Mouse (Mus musculus): ENCODE measurements around the gene Cxcl13. TPM values are rescaled to one million over a fixed set of nuclear protein-coding genes. Genes with fewer than 3 reads are reported as not detected.
A peak's percentile ranks its signal among the peaks of the same experiment; 100 is the strongest.

Cxcl13 gene
- polyA plus RNA-seq, 1 experiment from 2014 or later = 8.5 TPM

- no peaks in the 10 kb centered on the region for H3K27me3 ChIP-seq (replicated peaks; ENCODE audit: control insufficient read depth, insufficient read depth, low read length)
- 0 out of 2 replicates have a peak, but pooled peaks cover 6% of the 10 kb centered on the region for H3K4me1 ChIP-seq (ENCODE audit: control insufficient read depth, insufficient read depth, low read length)
- no peak for DNase-seq (ENCODE audit: low spot score)
- H3K36me3 ChIP-seq (ENCODE audit: control insufficient read depth, insufficient read depth, low read length) = no peaks in the 10 kb centered on the region
- no peak overlapping the region for H3K4me2 ChIP-seq (ENCODE audit: low read depth, low read length)
- H3K4me3 ChIP-seq (ENCODE audit: low read depth, low read length) = no peak overlapping the region
- H3K27ac ChIP-seq (replicated peaks; ENCODE audit: low read depth, low read length) = no peak overlapping the region
- no peaks in the 10 kb centered on the region for H3K9me3 ChIP-seq (ENCODE audit: control insufficient read depth, low read length)
- H3K9ac ChIP-seq (ENCODE audit: low read depth, low read length) = no peak overlapping the region
- 67% methylated on average over 11 of the region's 11 CpGs for whole genome bisulfite sequencing
- ATAC-seq (ENCODE audit: low read depth) = no peak
Measured at GRCm38 (mm10) chr5:95938044-95938625, 18.6 kb upstream of the Cxcl13 start.

- H3K4me1 ChIP-seq (ENCODE audit: control insufficient read depth, insufficient read depth, low read length) = 0 out of 2 replicates have a peak, but pooled peaks cover 6% of the 10 kb centered on the region
- no peaks in the 10 kb centered on the region for H3K9me3 ChIP-seq (ENCODE audit: control insufficient read depth, low read length)
- H3K4me2 ChIP-seq (ENCODE audit: low read depth, low read length) = no peak overlapping the region
- H3K27me3 ChIP-seq (replicated peaks; ENCODE audit: control insufficient read depth, insufficient read depth, low read length) = no peaks in the 10 kb centered on the region
- 23% methylated on average over 4 of the region's 4 CpGs for WGBS
- no peak overlapping the region for H3K27ac ChIP-seq (replicated peaks; ENCODE audit: low read depth, low read length)
- DNase-seq (ENCODE audit: low spot score) (peak; percentile 27), ATAC-seq (ENCODE audit: low read depth) (no peak)
- H3K4me3 ChIP-seq (ENCODE audit: low read depth, low read length) = no peak overlapping the region
- no peak overlapping the region for H3K9ac ChIP-seq (ENCODE audit: low read depth, low read length)
- no peaks in the 10 kb centered on the region for H3K36me3 ChIP-seq (ENCODE audit: control insufficient read depth, insufficient read depth, low read length)
Measured at GRCm38 (mm10) chr5:95940682-95941221, 16.0 kb upstream of the Cxcl13 start.

- Histone ChIP-seq H3K36me3 (ENCODE audit: control insufficient read depth, insufficient read depth, low read length) (no peaks in the 10 kb centered on the region), H3K27me3 (replicated peaks; ENCODE audit: control insufficient read depth, insufficient read depth, low read length) (no peaks in the 10 kb centered on the region), H3K4me1 (ENCODE audit: control insufficient read depth, insufficient read depth, low read length) (no peaks in the 10 kb centered on the region), H3K4me2 (ENCODE audit: low read depth, low read length) (no peak overlapping the region), H3K9me3 (ENCODE audit: control insufficient read depth, low read length) (no peaks in the 10 kb centered on the region), H3K9ac (ENCODE audit: low read depth, low read length) (no peak overlapping the region), H3K4me3 (ENCODE audit: low read depth, low read length) (no peak overlapping the region), H3K27ac (replicated peaks; ENCODE audit: low read depth, low read length) (no peak overlapping the region)
- WGBS = 84% methylated on average over 7 of the region's 7 CpGs
- ATAC-seq (ENCODE audit: low read depth) = no peak
- no peak for DNase-seq (ENCODE audit: low spot score)
Measured at GRCm38 (mm10) chr5:95941562-95941961, 15.2 kb upstream of the Cxcl13 start.

- H3K36me3 ChIP-seq (ENCODE audit: control insufficient read depth, insufficient read depth, low read length) = no peaks in the 10 kb centered on the region
- H3K9ac ChIP-seq (ENCODE audit: low read depth, low read length) = no peak overlapping the region
- H3K9me3 ChIP-seq (ENCODE audit: control insufficient read depth, low read length) = no peaks in the 10 kb centered on the region
- WGBS = 32% methylated on average over 3 of the region's 3 CpGs
- no peak overlapping the region for H3K4me3 ChIP-seq (ENCODE audit: low read depth, low read length)
- H3K27me3 ChIP-seq (replicated peaks; ENCODE audit: control insufficient read depth, insufficient read depth, low read length) = no peaks in the 10 kb centered on the region
- no peak overlapping the region for H3K4me2 ChIP-seq (ENCODE audit: low read depth, low read length)
- DNase-seq (ENCODE audit: low spot score) (no peak), ATAC-seq (ENCODE audit: low read depth) (no peak)
- H3K27ac ChIP-seq (replicated peaks; ENCODE audit: low read depth, low read length) = no peak overlapping the region
- H3K4me1 ChIP-seq (ENCODE audit: control insufficient read depth, insufficient read depth, low read length) = no peaks in the 10 kb centered on the region
Measured at GRCm38 (mm10) chr5:95945120-95945519, 11.6 kb upstream of the Cxcl13 start.

GRCm38 (mm10) chr5:95946344-95946743 is 10.4 kb upstream of the Cxcl13 start:
- ATAC-seq (ENCODE audit: low read depth) (no peak), DNase-seq (ENCODE audit: low spot score) (no peak)
- no peaks in the 10 kb centered on the region for H3K9me3 ChIP-seq (ENCODE audit: control insufficient read depth, low read length)
- H3K4me1 ChIP-seq (ENCODE audit: control insufficient read depth, insufficient read depth, low read length) = no peaks in the 10 kb centered on the region
- H3K27ac ChIP-seq (replicated peaks; ENCODE audit: low read depth, low read length) = no peak overlapping the region
- H3K27me3 ChIP-seq (replicated peaks; ENCODE audit: control insufficient read depth, insufficient read depth, low read length) = no peaks in the 10 kb centered on the region
- H3K4me2 ChIP-seq (ENCODE audit: low read depth, low read length) = no peak overlapping the region
- no peak overlapping the region for H3K4me3 ChIP-seq (ENCODE audit: low read depth, low read length)
- no peaks in the 10 kb centered on the region for H3K36me3 ChIP-seq (ENCODE audit: control insufficient read depth, insufficient read depth, low read length)
- no peak overlapping the region for H3K9ac ChIP-seq (ENCODE audit: low read depth, low read length)
- WGBS = 55% methylated on average over 2 of the region's 2 CpGs

GRCm38 (mm10) chr5:95948641-95949040 is 8.1 kb upstream of the Cxcl13 start:
- DNase-seq (ENCODE audit: low spot score) (no peak), ATAC-seq (ENCODE audit: low read depth) (no peak)
- Histone ChIP-seq H3K36me3 (ENCODE audit: control insufficient read depth, insufficient read depth, low read length) (no peaks in the 10 kb centered on the region), H3K27ac (replicated peaks; ENCODE audit: low read depth, low read length) (no peak overlapping the region), H3K9me3 (ENCODE audit: control insufficient read depth, low read length) (no peaks in the 10 kb centered on the region), H3K4me2 (ENCODE audit: low read depth, low read length) (no peak overlapping the region), H3K27me3 (replicated peaks; ENCODE audit: control insufficient read depth, insufficient read depth, low read length) (no peaks in the 10 kb centered on the region), H3K4me1 (ENCODE audit: control insufficient read depth, insufficient read depth, low read length) (no peaks in the 10 kb centered on the region), H3K9ac (ENCODE audit: low read depth, low read length) (no peak overlapping the region), H3K4me3 (ENCODE audit: low read depth, low read length) (no peak overlapping the region)
- WGBS = 83% methylated on average over 3 of the region's 3 CpGs

- Histone ChIP-seq H3K9ac (ENCODE audit: low read depth, low read length) (no peak overlapping the region), H3K4me2 (ENCODE audit: low read depth, low read length) (no peak overlapping the region), H3K4me3 (ENCODE audit: low read depth, low read length) (no peak overlapping the region), H3K27me3 (replicated peaks; ENCODE audit: control insufficient read depth, insufficient read depth, low read length) (no peaks in the 10 kb centered on the region), H3K36me3 (ENCODE audit: control insufficient read depth, insufficient read depth, low read length) (no peaks in the 10 kb centered on the region), H3K9me3 (ENCODE audit: control insufficient read depth, low read length) (no peaks in the 10 kb centered on the region), H3K4me1 (ENCODE audit: control insufficient read depth, insufficient read depth, low read length) (no peaks in the 10 kb centered on the region), H3K27ac (replicated peaks; ENCODE audit: low read depth, low read length) (no peak overlapping the region)
- peak; percentile 54 for DNase-seq (ENCODE audit: low spot score)
- WGBS = 30% methylated on average over 19 of the region's 19 CpGs
- ATAC-seq (ENCODE audit: low read depth) = no peak
Measured at GRCm38 (mm10) chr5:95949946-95950701, 6.6 kb upstream of the Cxcl13 start.

- Histone ChIP-seq H3K9me3 (ENCODE audit: control insufficient read depth, low read length) (no peaks in the 10 kb centered on the region), H3K4me1 (ENCODE audit: control insufficient read depth, insufficient read depth, low read length) (no peaks in the 10 kb centered on the region), H3K27ac (replicated peaks; ENCODE audit: low read depth, low read length) (no peak overlapping the region), H3K36me3 (ENCODE audit: control insufficient read depth, insufficient read depth, low read length) (no peaks in the 10 kb centered on the region), H3K27me3 (replicated peaks; ENCODE audit: control insufficient read depth, insufficient read depth, low read length) (no peaks in the 10 kb centered on the region), H3K9ac (ENCODE audit: low read depth, low read length) (no peak overlapping the region), H3K4me3 (ENCODE audit: low read depth, low read length) (no peak overlapping the region), H3K4me2 (ENCODE audit: low read depth, low read length) (no peak overlapping the region)
- DNase-seq (ENCODE audit: low spot score) = no peak
- no peak for ATAC-seq (ENCODE audit: low read depth)
- WGBS = 31% methylated on average over 2 of the region's 2 CpGs
Measured at GRCm38 (mm10) chr5:95964940-95965339, 8.2 kb downstream of the Cxcl13 start.

All from embryonic facial prominence, embryonic 14.5 days (tissue).